Mouse (Mus musculus) adrenal gland, postnatal 25 days (tissue): ENCODE results near the gene Myo9a. TPM values are rescaled to one million over a fixed set of nuclear protein-coding genes. Genes with fewer than 3 reads are reported as not detected.
A peak's percentile ranks its signal among the peaks of the same experiment; 100 is the strongest.
"Not testable (repeated sequence)": the region's sequence is repeated elsewhere in the genome, so short reads cannot be mapped to it uniquely, and the experiment has no call there.

Source experiments
- DNase-seq: peaks from one replicate; pipeline ENCODE4 v3.0.0; 2021; ENCODE audit warnings: mixed read lengths
- total RNA-seq: library from RNA; stranded (reverse); gene quantifications from 2 replicates; pipeline ENCODE4 v1.2.3, GENCODE M21; 2021

The Myo9a gene
- total RNA-seq, 1 experiment from 2014 or later, result 15.1 TPM

- peak; percentile 91 for DNase-seq
Observed at GRCm38 (mm10) chr9:59751066-59751581, 428 bp downstream of the Myo9a start.

- no peak for DNase-seq
Observed at GRCm38 (mm10) chr9:59751966-59752365, 1.3 kb downstream of the Myo9a start.

GRCm38 (mm10) chr9:59755199-59755598 is 4.5 kb downstream of the Myo9a start:
- DNase-seq, result no peak

- not testable (repeated sequence) for DNase-seq
Observed at GRCm38 (mm10) chr9:59757016-59757415, 6.3 kb downstream of the Myo9a start.

GRCm38 (mm10) chr9:59760515-59760914 is 9.8 kb downstream of the Myo9a start:
- DNase-seq, result no peak

- not testable (repeated sequence) for DNase-seq
Observed at GRCm38 (mm10) chr9:59766966-59767461, 16.3 kb downstream of the Myo9a start.

- not testable (repeated sequence) for DNase-seq
Observed at GRCm38 (mm10) chr9:59806046-59806774, 55.5 kb downstream of the Myo9a start.

- DNase-seq, result no peak
Observed at GRCm38 (mm10) chr9:59884551-59884950, 133.9 kb downstream of the Myo9a start.

- no peak for DNase-seq
Observed at GRCm38 (mm10) chr9:59903382-59903781, 152.7 kb downstream of the Myo9a start.

GRCm38 (mm10) chr9:59914761-59915160 is 164.1 kb downstream of the Myo9a start:
- DNase-seq, result no peak

- DNase-seq, result no peak
Observed at GRCm38 (mm10) chr9:59930248-59930647, 179.6 kb downstream of the Myo9a start.

GRCm38 (mm10) chr9:59935866-59936265 is 185.2 kb downstream of the Myo9a start:
- not testable (repeated sequence) for DNase-seq

- DNase-seq, result no peak
Observed at GRCm38 (mm10) chr9:59938529-59938928, 187.8 kb downstream of the Myo9a start.

- DNase-seq, result no peak
Observed at GRCm38 (mm10) chr9:59939691-59940090, 189.0 kb downstream of the Myo9a start.

- DNase-seq, result no peak
Observed at GRCm38 (mm10) chr9:59940913-59941884, 190.5 kb downstream of the Myo9a start.

- no peak for DNase-seq
Observed at GRCm38 (mm10) chr9:59941885-59942350, 191.2 kb downstream of the Myo9a start.

GRCm38 (mm10) chr9:59942501-59943085 is 191.9 kb downstream of the Myo9a start:
- no peak for DNase-seq

- DNase-seq, result no peak
Observed at GRCm38 (mm10) chr9:59943826-59944225, 193.1 kb downstream of the Myo9a start.

GRCm38 (mm10) chr9:59945241-59945640 is 194.5 kb downstream of the Myo9a start:
- DNase-seq, result no peak

- no peak for DNase-seq
Observed at GRCm38 (mm10) chr9:59947271-59947670, 196.6 kb downstream of the Myo9a start.

GRCm38 (mm10) chr9:59948226-59948625 is 197.5 kb downstream of the Myo9a start:
- DNase-seq, result no peak

- DNase-seq, result no peak
Observed at GRCm38 (mm10) chr9:59948691-59949250, 198.1 kb downstream of the Myo9a start.
